Mouse (Mus musculus) hindbrain, embryonic 16.5 days (tissue): ENCODE measurements at regions not wholly inside any gene's neighbourhood (a gene's known extent, or its start where the extent isn't known, plus 50 kb on each side); places are given as distances from the start of the nearest gene placed in this dataset.
"Not testable (repeated sequence)": the region's sequence is repeated elsewhere in the genome, so short reads cannot be mapped to it uniquely, and the experiment has no call there.

Experiments
- ATAC-seq: fragments of 200-750 bp; cut with Nextera tagmentation; 2 replicates; pipeline ENCODE4 v1.8.0; 2017; ENCODE audit warnings: moderate TSS enrichment, moderate library complexity
- H3K27ac ChIP-seq: fragments of 300-500 bp; sonication (generic); 2 replicates; pipeline ENCODE4 v1.5.1; 2014; ENCODE audit warnings: low read depth, mild to moderate bottlenecking, control low read depth, low read length, moderate library complexity
- H3K27me3 ChIP-seq: fragments of 300-500 bp; sonication (generic); replicated peaks from 2 replicates; pipeline ENCODE4 v1.6.1; 2014; ENCODE audit warnings: low read length; ENCODE audit not compliant: control insufficient read depth, insufficient read depth
- H3K36me3 ChIP-seq: fragments of 300-500 bp; sonication (generic); 2 replicates; pipeline ENCODE4 v1.6.1; 2014; ENCODE audit warnings: mild to moderate bottlenecking, low read length, moderate library complexity, mixed read lengths; ENCODE audit not compliant: control insufficient read depth, insufficient read depth
- H3K4me1 ChIP-seq: fragments of 300-500 bp; sonication (generic); 2 replicates; pipeline ENCODE4 v1.6.1; 2014; ENCODE audit warnings: low read depth, low read length; ENCODE audit not compliant: control insufficient read depth, insufficient read depth
- H3K4me2 ChIP-seq: fragments of 300-500 bp; sonication (generic); 2 replicates; pipeline ENCODE4 v1.6.1; 2014; ENCODE audit warnings: mild to moderate bottlenecking, low read length, control low read depth, moderate library complexity
- H3K4me3 ChIP-seq: fragments of 300-500 bp; sonication (generic); 2 replicates; pipeline ENCODE4 v1.5.1; 2014; ENCODE audit warnings: mild to moderate bottlenecking, low read length, control low read depth, moderate library complexity
- H3K9ac ChIP-seq: fragments of 300-500 bp; sonication (generic); 2 replicates; pipeline ENCODE4 v1.6.1; 2014; ENCODE audit warnings: low read depth, mild to moderate bottlenecking, control low read depth, low read length, moderate library complexity
- H3K9me3 ChIP-seq: fragments of 300-500 bp; sonication (generic); 2 replicates; pipeline ENCODE4 v1.6.1; 2014; ENCODE audit warnings: mild to moderate bottlenecking, low read length, moderate library complexity; ENCODE audit not compliant: control insufficient read depth
- WGBS: fragments of 180-500 bp; shearing (Covaris S2); extraction: QIAGEN DNeasy Blood & Tissue Kit; methylation state at CpG from one replicate; pipeline ENCODE4 v1.1.7; 2014; 5-methylcytosine and 5-hydroxymethylcytosine counted together

DNA sequence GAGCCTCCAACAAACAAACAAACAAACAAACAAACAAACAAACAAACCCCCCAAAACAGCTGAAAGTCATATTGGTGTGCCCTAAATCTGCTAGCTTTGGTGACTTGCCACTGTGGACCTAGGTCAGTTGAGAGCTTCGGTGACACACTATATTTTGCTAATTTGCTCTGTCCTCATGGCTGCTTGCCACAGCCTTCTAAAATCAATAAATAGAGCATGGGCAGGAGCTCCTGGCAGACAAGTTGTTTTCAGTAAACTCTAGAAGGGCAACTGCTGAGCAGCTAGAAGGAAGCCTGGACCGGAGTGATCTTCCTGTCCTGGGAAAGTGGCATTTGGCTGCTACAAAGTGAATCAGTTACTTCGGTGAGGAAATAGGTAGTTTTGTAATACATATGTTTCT is 119.7 kb upstream of the Fbxl4 start:
- no peaks in the 10 kb centered on the region for H3K36me3 ChIP-seq
- no peak overlapping the region for H3K4me2 ChIP-seq
- no peaks in the 10 kb centered on the region for H3K4me1 ChIP-seq
- no peaks in the 10 kb centered on the region for H3K9me3 ChIP-seq
- H3K4me3 ChIP-seq, result no peak overlapping the region
- no peak overlapping the region for H3K27ac ChIP-seq
- WGBS, result 89% methylated on average over 3 of the region's 3 CpGs
- no peak for ATAC-seq
- no peak overlapping the region for H3K9ac ChIP-seq
- no peaks in the 10 kb centered on the region for H3K27me3 ChIP-seq

DNA sequence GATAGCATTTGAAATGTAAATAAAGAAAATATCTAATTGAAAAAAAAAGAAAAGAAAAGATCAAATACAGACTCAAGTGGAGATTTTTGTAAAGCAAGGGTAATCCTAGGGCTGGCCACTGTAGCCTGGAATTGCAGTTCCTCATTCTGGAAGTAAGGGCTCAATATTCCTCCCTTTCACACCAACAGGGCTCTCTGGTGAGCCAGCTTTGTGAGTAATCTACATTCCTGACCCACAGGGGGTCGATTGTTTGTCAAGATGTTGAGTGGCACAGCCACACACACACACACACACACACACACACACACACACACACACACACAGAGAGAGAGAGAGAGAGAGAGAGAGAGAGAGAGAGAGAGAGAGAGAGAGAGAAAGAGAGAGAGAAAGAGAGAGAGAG is 107.1 kb upstream of the Fbxl4 start:
- not testable (repeated sequence) for H3K4me2 ChIP-seq, H3K9me3 ChIP-seq, H3K9ac ChIP-seq, H3K27me3 ChIP-seq, H3K36me3 ChIP-seq, H3K4me3 ChIP-seq, H3K27ac ChIP-seq, H3K4me1 ChIP-seq, ATAC-seq
- 26% methylated on average over 1 of the region's 1 CpGs for WGBS

DNA sequence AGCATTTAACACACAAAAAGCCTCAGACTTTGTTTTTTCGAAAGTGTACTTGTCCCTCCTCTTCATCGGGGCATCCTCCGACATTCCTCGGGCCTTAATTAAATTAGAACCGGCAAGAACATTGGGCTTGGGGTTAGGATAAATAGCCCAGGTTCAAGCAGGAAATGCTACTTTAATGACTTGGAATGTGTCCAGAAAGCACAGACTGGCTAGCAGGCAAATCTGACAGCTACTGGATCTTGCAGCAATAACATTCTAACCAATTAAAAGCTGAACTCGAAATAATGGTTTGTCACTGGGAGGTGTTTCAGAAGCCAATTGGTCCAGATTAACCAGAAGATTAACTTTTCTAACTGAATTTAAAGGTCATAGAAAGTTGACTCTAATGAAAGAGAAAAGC is 93.4 kb upstream of the Fbxl4 start:
- H3K36me3 ChIP-seq, result no peaks in the 10 kb centered on the region
- 41% methylated on average over 6 of the region's 6 CpGs for WGBS
- no peaks in the 10 kb centered on the region for H3K27me3 ChIP-seq
- H3K9ac ChIP-seq, result no peak overlapping the region
- no peaks in the 10 kb centered on the region for H3K9me3 ChIP-seq
- no peaks in the 10 kb centered on the region for H3K4me1 ChIP-seq
- ATAC-seq, result no peak
- H3K27ac ChIP-seq, result no peak overlapping the region
- no peak overlapping the region for H3K4me2 ChIP-seq
- H3K4me3 ChIP-seq, result no peak overlapping the region

GRCm38 (mm10) chr4:22269064-22269463 is 88.3 kb upstream of the Fbxl4 start:
- no peak overlapping the region for H3K4me2 ChIP-seq
- no peaks in the 10 kb centered on the region for H3K9me3 ChIP-seq
- 54% methylated on average over 6 of the region's 6 CpGs for WGBS
- H3K36me3 ChIP-seq, result no peaks in the 10 kb centered on the region
- H3K27me3 ChIP-seq, result no peaks in the 10 kb centered on the region
- H3K4me1 ChIP-seq, result no peaks in the 10 kb centered on the region
- no peak overlapping the region for H3K9ac ChIP-seq
- H3K4me3 ChIP-seq, result no peak overlapping the region
- ATAC-seq, result no peak
- no peak overlapping the region for H3K27ac ChIP-seq

GRCm38 (mm10) chr4:22274178-22274577 is 83.2 kb upstream of the Fbxl4 start:
- WGBS, result 73% methylated on average over 4 of the region's 4 CpGs
- Histone ChIP-seq H3K4me3 (no peak overlapping the region), H3K9ac (no peak overlapping the region), H3K4me1 (no peaks in the 10 kb centered on the region), H3K9me3 (no peaks in the 10 kb centered on the region), H3K36me3 (no peaks in the 10 kb centered on the region), H3K27me3 (no peaks in the 10 kb centered on the region), H3K4me2 (no peak overlapping the region), H3K27ac (no peak overlapping the region)
- no peak for ATAC-seq

DNA sequence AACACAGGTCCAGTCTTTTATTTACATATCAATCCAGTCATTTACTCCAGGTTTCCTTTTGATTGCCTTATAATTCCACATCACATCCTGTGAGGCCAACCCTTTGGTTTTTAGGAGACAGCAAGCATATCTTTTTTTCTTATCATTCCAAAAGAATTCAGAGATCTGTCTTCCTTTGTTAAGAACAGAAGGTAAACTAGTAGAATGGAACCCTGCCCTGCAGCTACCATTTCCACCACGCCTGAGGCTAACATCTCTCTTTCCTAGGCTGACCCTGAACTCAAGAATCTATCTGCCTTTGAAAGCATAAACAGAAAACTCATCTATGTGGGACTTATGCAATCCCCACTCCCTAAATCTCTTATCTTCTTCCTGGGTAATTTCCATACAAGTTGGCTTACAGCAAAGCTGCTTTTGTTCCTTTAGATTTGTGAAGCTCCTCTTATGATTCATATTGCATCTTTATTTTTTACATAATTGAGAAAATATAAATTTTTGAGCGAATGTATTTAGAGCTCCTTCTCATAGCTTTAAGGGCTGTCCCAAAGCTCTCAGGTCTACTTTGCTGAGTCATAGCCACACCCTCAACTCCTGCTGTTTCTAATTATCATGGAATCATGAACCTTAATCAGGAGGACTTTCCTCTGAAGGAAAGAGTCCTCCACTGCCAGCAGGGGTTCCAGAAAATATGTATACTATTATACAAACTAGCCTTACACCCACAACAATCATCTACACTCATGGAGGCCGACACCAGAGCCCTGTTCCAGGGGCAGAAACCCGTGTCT is 74.6 kb upstream of the Fbxl4 start:
- Histone ChIP-seq H3K9me3 (no peaks in the 10 kb centered on the region), H3K4me1 (no peaks in the 10 kb centered on the region), H3K4me2 (no peak overlapping the region), H3K27ac (no peak overlapping the region), H3K4me3 (no peak overlapping the region), H3K27me3 (no peaks in the 10 kb centered on the region), H3K9ac (no peak overlapping the region), H3K36me3 (no peaks in the 10 kb centered on the region)
- WGBS, result 76% methylated on average over 4 of the region's 4 CpGs
- no peak for ATAC-seq

GRCm38 (mm10) chr4:22292169-22292568 is 65.2 kb upstream of the Fbxl4 start:
- 41% methylated on average over 3 of the region's 3 CpGs for WGBS
- no peak overlapping the region for H3K9ac ChIP-seq
- H3K27me3 ChIP-seq, result no peaks in the 10 kb centered on the region
- no peak overlapping the region for H3K4me2 ChIP-seq
- H3K9me3 ChIP-seq, result no peaks in the 10 kb centered on the region
- no peaks in the 10 kb centered on the region for H3K4me1 ChIP-seq
- no peak overlapping the region for H3K27ac ChIP-seq
- no peaks in the 10 kb centered on the region for H3K36me3 ChIP-seq
- ATAC-seq, result no peak
- H3K4me3 ChIP-seq, result no peak overlapping the region

DNA sequence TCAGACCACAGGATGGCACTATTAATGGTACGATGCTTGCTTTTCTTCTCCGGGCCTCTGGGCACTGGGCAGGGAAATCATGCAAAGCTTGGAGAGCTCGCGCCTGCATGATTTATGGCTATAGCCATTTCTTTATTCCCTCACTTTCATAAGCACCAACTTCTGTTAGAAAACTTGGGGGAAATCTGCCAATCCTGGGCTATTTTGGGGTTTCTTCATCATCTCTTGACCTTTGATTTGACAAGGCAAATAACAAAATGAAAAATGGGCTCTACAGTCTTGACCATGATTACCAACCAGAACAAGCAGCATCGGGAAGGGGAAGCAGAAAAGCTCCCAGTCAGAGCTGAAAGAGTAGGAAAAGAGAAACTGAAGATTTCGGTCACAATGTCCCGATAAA is 57.1 kb upstream of the Fbxl4 start:
- H3K27ac ChIP-seq, result no peak overlapping the region
- 86% methylated on average over 7 of the region's 7 CpGs for WGBS

GRCm38 (mm10) chr4:22301148-22301942 is 56.0 kb upstream of the Fbxl4 start:
- WGBS, result 51% methylated on average over 9 of the region's 9 CpGs
- Histone ChIP-seq H3K9ac (no peak overlapping the region), H3K9me3 (peaks cover 6% of the 10 kb centered on the region; the same call in 1 of the 2 replicates), H3K27ac (no peak overlapping the region), H3K4me2 (no peak overlapping the region), H3K4me3 (no peak overlapping the region), H3K36me3 (no peaks in the 10 kb centered on the region), H3K4me1 (no peaks in the 10 kb centered on the region; the same call in 1 of the 2 replicates), H3K27me3 (no peaks in the 10 kb centered on the region)
- ATAC-seq, result no peak

More for the DNA sequence above, 57.1 kb upstream of the Fbxl4 start:
- Histone ChIP-seq H3K36me3 (no peaks in the 10 kb centered on the region), H3K9ac (no peak overlapping the region), H3K4me2 (no peak overlapping the region), H3K27me3 (no peaks in the 10 kb centered on the region), H3K9me3 (peaks cover 6% of the 10 kb centered on the region; the same call in 1 of the 2 replicates), H3K4me3 (no peak overlapping the region), H3K4me1 (no peaks in the 10 kb centered on the region; the same call in 1 of the 2 replicates)
- no peak for ATAC-seq
